Mouse (Mus musculus) liver, embryonic 15.5 days (tissue): ENCODE measurements around the gene Serp2. TPM values are rescaled to one million over a fixed set of nuclear protein-coding genes. Genes with fewer than 3 reads are reported as not detected.

Source experiments
- ATAC-seq: fragments of 200-750 bp; cut with Nextera tagmentation; 2 replicates; pipeline ENCODE4 v1.8.0; 2017; ENCODE audit warnings: moderate number of reproducible peaks, mild to moderate bottlenecking, moderate library complexity; ENCODE audit not compliant: insufficient read depth
- H3K27ac ChIP-seq: fragments of 300-500 bp; sonication (generic); replicated peaks from 2 replicates; pipeline ENCODE4 v1.5.1; 2015; ENCODE audit warnings: mild to moderate bottlenecking, inconsistent platforms
- H3K27me3 ChIP-seq: fragments of 300-500 bp; sonication (generic); 2 replicates; pipeline ENCODE4 v1.6.1; 2015; ENCODE audit warnings: mild to moderate bottlenecking, inconsistent platforms
- H3K36me3 ChIP-seq: fragments of 300-500 bp; sonication (generic); replicated peaks from 2 replicates; pipeline ENCODE4 v1.6.1; 2015; ENCODE audit warnings: moderate library complexity, mild to moderate bottlenecking, inconsistent platforms
- H3K4me1 ChIP-seq: fragments of 300-500 bp; sonication (generic); replicated peaks from 2 replicates; pipeline ENCODE4 v1.6.1; 2015; ENCODE audit warnings: inconsistent platforms
- H3K4me2 ChIP-seq: fragments of 300-500 bp; sonication (generic); 2 replicates; pipeline ENCODE4 v1.6.1; 2015; ENCODE audit warnings: moderate library complexity, mild to moderate bottlenecking, inconsistent platforms
- H3K4me3 ChIP-seq: fragments of 300-500 bp; sonication (generic); replicated peaks from 2 replicates; pipeline ENCODE4 v1.5.1; 2015; ENCODE audit warnings: mild to moderate bottlenecking, inconsistent platforms
- H3K9ac ChIP-seq: fragments of 300-500 bp; sonication (generic); 2 replicates; pipeline ENCODE4 v1.6.1; 2015; ENCODE audit warnings: moderate library complexity, mild to moderate bottlenecking, inconsistent platforms
- H3K9me3 ChIP-seq: fragments of 300-500 bp; sonication (generic); replicated peaks from 2 replicates; pipeline ENCODE4 v1.6.1; 2016; ENCODE audit warnings: inconsistent platforms
- WGBS: fragments of 180-500 bp; shearing (Covaris S2); methylation state at CpG from one replicate; pipeline ENCODE4 v1.1.7; 2015; ENCODE audit warnings: mixed read lengths; ENCODE audit not compliant: insufficient replicate concordance; 5-methylcytosine and 5-hydroxymethylcytosine counted together
- polyA plus RNA-seq: library from polyadenylated mRNA; unstranded; fragments of >200 nt; fragmentation: Nextera tagmentation; extraction: Ambion mirVana; gene quantifications from 2 replicates; pipeline ENCODE4 v1.2.1, GENCODE M21; 2015

Gene Serp2
- polyA plus RNA-seq, 1 experiment from 2014 or later, result 0.83 TPM

DNA sequence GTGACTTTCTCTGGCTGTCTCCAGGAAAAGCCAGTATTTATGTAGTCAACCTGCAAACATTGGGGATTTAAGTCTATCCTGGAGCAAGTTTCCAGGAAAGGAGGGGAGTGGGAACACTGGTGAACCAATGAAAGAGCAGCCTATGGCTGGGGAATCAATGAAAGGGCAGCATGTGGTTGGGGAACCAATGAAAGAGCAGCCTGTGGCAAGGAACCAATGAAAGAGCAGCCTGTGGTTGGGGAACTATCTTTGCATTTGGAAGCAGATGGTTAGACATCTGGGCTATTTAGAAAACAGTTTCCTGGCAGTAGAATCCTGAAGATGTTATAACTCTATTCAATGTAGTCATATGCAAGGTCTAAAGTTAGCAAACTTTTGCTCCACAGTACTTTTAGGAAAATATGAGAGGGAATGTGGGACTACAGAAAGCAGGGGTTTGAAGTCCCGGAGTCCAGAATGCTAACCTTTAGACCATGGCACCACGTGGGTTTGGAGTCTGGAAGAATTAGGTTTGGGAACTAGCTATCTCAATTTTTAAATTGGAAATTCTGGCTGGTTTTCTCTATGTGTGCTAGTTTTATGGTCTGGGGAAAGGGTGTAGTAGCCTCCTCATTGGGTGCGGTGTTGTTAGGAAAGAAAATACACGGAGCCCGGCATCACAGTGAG, 16.6 kb downstream of the Serp2 start:
- Histone ChIP-seq H3K27me3 (no peaks in the 10 kb centered on the region), H3K9ac (no peak overlapping the region), H3K4me1 (peaks cover 46% of the 10 kb centered on the region), H3K36me3 (no peaks in the 10 kb centered on the region), H3K9me3 (no peaks in the 10 kb centered on the region), H3K4me2 (no peak overlapping the region), H3K4me3 (no peak overlapping the region), H3K27ac (no peak overlapping the region)
- ATAC-seq, result no peak
- 82% methylated on average over 5 of the region's 5 CpGs for WGBS

DNA sequence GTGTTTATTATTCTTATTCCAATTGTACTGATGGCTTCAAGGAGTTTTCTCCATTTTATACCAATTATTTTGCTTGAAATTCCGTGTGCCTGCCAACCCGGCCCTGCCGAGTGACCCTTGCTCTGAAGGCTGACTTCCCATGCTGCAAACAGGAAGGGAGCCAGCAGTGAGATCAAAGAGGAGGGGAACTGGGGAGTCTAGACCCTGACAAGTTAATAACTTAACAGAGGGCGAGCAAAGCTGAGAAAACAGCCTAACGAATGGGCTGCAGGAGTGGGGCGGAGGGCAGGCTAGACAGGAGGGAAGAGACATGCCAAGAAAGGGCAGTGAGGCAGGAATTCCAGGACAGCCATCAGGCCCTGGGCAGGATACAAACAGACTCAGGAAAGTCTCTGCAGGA, 19.8 kb downstream of the Serp2 start:
- H3K9ac ChIP-seq, result no peak overlapping the region

DNA sequence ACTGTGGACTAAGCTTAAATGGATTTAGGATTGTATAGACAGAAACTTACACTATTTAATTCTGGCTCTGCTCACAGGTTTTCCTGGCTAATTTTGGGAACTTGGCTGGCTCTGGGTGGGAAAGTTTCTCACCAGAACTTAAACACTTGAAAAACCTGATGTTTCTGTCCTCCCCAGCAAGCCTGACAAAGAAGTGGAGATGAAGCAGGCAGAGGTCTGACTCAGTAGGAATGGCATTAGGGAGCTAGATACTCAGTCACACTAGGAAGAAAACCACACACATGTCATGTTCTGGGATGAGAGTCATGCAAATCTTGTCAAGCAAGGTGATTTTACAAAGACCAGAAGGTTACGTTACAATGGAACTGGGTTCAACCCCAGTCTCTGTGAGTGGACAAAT, 21.6 kb downstream of the Serp2 start:
- Histone ChIP-seq H3K9ac (no peak overlapping the region), H3K4me2 (peak overlapping the region; percentile 78), H3K36me3 (no peaks in the 10 kb centered on the region), H3K27ac (peak overlapping the region; percentile 93; the same call in 1 of the 2 replicates), H3K9me3 (no peaks in the 10 kb centered on the region), H3K4me1 (peaks cover 68% of the 10 kb centered on the region), H3K4me3 (no peak overlapping the region), H3K27me3 (no peaks in the 10 kb centered on the region)
- WGBS, result 88% methylated on average over 1 of the region's 1 CpGs
- no peak for ATAC-seq

More for the DNA sequence above, 19.8 kb downstream of the Serp2 start:
- Histone ChIP-seq H3K36me3 (no peaks in the 10 kb centered on the region), H3K9me3 (no peaks in the 10 kb centered on the region), H3K27me3 (no peaks in the 10 kb centered on the region), H3K4me2 (no peak overlapping the region), H3K4me1 (peaks cover 59% of the 10 kb centered on the region), H3K4me3 (no peak overlapping the region), H3K27ac (0 out of 2 replicates have a peak overlapping the region, but pooled peaks have one; percentile 41)
- WGBS, result 47% methylated on average over 6 of the region's 6 CpGs
- ATAC-seq, result no peak

DNA sequence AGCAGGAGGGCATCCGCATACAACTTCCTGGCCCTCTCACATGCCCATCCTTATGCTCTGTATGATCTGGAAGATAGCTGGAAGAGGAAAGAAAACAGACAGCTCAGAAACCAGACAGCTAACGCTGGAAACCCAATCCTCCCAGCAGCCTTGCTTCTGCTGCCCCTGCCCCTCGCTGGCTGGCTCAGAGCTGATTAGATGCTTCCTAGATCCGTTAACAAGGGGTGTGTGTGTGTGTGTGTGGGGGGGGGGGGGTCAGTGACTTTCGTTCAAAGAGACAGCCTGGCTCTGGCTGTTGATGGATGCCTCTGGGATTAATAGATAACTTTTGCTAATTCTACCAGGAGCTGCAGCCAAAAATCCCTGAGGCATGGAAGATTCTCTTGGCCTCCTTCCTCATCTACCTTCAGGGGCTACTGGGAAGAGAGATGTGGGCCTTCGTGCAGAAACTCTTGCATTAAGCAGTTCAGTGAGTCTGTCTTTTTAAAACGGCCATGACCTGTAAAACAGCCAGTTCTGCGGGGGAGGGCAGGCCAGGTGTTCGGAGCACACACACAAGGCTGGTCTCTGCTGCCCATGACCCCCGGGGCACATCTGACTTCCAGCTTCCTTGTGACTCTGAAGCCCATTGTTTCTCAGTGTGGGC, 23.4 kb downstream of the Serp2 start:
- Histone ChIP-seq H3K9me3 (no peaks in the 10 kb centered on the region), H3K4me2 (peak overlapping the region; percentile 78), H3K4me1 (peaks cover 85% of the 10 kb centered on the region), H3K4me3 (peak overlapping the region; percentile 55), H3K36me3 (no peaks in the 10 kb centered on the region), H3K27ac (peak overlapping the region; percentile 93), H3K9ac (peak overlapping the region; percentile 60), H3K27me3 (no peaks in the 10 kb centered on the region)
- ATAC-seq, result peak; percentile 63
- 6% methylated on average over 10 of the region's 10 CpGs for WGBS

DNA sequence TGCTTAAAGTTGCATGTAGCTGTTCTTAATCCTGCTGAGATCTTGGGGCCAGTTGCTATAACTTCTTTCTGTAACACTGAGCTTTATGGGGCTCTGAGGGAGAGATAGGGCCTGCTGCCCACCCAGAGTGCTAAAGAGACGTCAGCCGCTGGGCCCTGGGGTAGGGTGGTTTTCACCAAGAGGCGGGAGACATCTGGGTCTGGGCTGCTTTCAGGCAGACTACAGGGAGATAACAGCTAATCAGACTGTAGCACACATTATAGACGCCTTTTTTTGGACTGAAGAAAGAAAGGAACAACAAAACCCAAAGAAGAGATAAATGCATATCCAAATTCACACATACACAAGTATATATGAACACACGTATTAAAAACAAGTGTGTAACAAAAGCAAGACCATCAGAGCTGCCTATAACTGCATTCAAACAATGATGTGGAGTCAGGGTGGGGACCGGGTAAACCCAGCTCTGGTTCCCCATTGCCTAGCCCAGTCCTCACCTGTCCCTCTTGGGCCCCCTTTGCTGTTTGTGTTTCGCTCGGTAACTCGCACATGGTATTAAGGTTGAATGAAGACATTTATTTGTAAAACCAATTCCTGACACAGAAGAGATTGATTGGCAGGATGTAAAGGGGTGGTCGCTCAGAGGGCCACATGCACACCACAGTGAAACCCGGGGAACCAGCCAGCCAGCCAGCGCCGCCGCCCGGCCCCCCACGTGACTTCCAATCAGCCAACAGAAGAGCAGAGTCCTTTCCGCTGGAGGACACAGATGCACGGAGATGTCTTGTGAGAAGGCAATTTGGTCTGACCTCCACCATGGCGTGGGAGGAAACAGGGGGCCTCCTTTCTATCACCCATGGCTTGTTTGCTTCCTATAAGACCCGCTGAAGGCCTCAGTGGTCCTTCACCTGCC, 24.2 kb downstream of the Serp2 start:
- Histone ChIP-seq H3K27me3 (no peaks in the 10 kb centered on the region), H3K36me3 (no peaks in the 10 kb centered on the region), H3K9ac (peak overlapping the region; percentile 60), H3K4me3 (peak overlapping the region; percentile 55), H3K27ac (peak overlapping the region; percentile 93), H3K4me2 (peak overlapping the region; percentile 78), H3K9me3 (no peaks in the 10 kb centered on the region), H3K4me1 (peaks cover 91% of the 10 kb centered on the region)
- WGBS, result 13% methylated on average over 20 of the region's 20 CpGs
- peak; percentile 90 for ATAC-seq

DNA sequence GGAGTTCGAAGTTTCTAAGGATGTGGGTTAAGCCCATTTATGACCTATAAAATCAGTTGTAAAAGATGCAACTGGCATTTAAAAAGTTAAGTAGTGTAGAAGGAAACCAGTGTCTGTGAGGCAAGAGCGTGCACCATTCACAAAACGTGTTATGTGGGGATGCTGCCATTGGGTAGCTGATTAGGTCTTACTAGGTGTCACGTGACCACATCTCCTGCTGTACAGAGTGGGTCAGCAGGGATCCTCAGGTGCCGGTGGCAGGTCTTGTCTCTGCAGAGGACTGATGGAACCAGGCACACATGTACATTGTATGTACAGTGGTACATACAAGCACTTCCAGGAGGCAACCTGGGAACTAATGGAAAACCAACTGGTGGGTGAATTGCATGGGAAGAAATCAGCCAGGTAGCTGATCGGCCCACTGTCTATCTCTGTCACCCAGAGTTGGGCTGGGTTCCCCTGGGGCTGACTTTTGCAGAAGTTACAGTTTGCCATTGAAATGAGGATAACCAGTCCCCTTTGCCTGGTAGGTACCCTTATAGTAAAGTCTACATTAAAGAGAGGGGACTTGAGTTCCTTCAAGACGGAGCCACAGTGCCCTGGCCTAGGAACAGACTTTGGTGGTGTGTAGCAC, 25.5 kb downstream of the Serp2 start:
- peak overlapping the region; percentile 44 for H3K9ac ChIP-seq
- H3K9me3 ChIP-seq, result no peaks in the 10 kb centered on the region
- H3K36me3 ChIP-seq, result no peaks in the 10 kb centered on the region
- 0 out of 2 replicates have a peak, but pooled peaks have one; percentile 12 for ATAC-seq
- WGBS, result 60% methylated on average over 7 of the region's 7 CpGs
- peak overlapping the region; percentile 55 for H3K4me3 ChIP-seq
- H3K4me2 ChIP-seq, result peak overlapping the region; percentile 78
- H3K27ac ChIP-seq, result peak overlapping the region; percentile 93
- H3K4me1 ChIP-seq, result peaks cover 86% of the 10 kb centered on the region
- no peaks in the 10 kb centered on the region for H3K27me3 ChIP-seq

DNA sequence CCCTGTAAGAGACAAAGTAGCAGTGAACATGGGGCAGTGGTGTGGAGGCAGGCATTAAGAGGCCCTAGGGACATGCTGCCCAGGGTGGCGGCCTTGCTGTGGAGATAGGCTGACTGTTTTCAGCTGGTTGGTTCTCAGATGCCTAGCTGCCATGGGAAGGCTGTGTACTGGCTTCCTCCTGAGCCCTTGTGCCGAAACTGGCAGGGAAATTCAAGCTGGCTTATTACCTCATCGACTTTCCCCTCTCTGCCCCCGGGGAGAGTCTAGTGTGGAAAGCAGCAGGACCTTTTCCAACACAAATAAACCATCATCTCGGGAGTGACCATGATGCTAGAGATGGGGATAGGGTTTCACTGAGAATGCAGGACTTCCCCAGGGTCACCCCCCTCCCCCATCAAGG, 28.0 kb downstream of the Serp2 start:
- 65% methylated on average over 5 of the region's 5 CpGs for WGBS
- Histone ChIP-seq H3K27ac (peak overlapping the region; percentile 43), H3K4me1 (peaks cover 81% of the 10 kb centered on the region)

DNA sequence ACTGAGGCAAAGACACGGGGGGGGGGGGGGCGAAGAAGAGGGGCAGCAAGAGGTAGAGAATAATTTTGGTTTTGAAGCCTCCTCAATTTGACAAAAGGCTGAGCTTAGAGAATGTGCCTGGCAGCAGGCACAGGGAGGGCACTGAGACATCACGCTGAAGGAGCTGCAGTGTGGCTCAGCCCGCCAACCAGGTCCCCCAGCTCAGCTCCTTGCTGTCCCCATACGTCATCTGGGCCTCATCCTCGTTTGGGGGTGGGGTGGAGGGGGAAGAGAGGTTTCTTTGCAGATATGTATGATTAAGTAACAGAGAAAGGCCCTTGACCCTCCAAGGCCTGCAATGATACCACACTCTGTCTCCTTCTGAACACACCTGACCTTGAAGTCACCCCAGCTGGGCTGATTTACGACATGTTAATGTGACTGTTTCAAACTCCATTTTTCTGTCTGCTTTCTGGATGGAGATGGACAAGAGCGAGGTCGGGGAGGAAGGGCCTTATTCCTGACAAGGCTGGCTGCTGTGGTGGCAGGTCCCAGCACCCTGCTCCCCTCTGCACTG, 28.9 kb downstream of the Serp2 start:
- H3K27me3 ChIP-seq, result no peaks in the 10 kb centered on the region
- 53% methylated on average over 9 of the region's 9 CpGs for WGBS
- ATAC-seq, result no peak
- no peak overlapping the region for H3K9ac ChIP-seq
- no peak overlapping the region for H3K27ac ChIP-seq
- peaks cover 75% of the 10 kb centered on the region for H3K4me1 ChIP-seq
- no peaks in the 10 kb centered on the region for H3K36me3 ChIP-seq
- H3K9me3 ChIP-seq, result no peaks in the 10 kb centered on the region
- no peak overlapping the region for H3K4me3 ChIP-seq
- no peak overlapping the region for H3K4me2 ChIP-seq

More for the DNA sequence above, 28.0 kb downstream of the Serp2 start:
- H3K4me3 ChIP-seq, result no peak overlapping the region
- no peak overlapping the region for H3K4me2 ChIP-seq
- H3K27me3 ChIP-seq, result no peaks in the 10 kb centered on the region
- ATAC-seq, result no peak
- no peaks in the 10 kb centered on the region for H3K9me3 ChIP-seq
- H3K36me3 ChIP-seq, result no peaks in the 10 kb centered on the region
- H3K9ac ChIP-seq, result no peak overlapping the region

DNA sequence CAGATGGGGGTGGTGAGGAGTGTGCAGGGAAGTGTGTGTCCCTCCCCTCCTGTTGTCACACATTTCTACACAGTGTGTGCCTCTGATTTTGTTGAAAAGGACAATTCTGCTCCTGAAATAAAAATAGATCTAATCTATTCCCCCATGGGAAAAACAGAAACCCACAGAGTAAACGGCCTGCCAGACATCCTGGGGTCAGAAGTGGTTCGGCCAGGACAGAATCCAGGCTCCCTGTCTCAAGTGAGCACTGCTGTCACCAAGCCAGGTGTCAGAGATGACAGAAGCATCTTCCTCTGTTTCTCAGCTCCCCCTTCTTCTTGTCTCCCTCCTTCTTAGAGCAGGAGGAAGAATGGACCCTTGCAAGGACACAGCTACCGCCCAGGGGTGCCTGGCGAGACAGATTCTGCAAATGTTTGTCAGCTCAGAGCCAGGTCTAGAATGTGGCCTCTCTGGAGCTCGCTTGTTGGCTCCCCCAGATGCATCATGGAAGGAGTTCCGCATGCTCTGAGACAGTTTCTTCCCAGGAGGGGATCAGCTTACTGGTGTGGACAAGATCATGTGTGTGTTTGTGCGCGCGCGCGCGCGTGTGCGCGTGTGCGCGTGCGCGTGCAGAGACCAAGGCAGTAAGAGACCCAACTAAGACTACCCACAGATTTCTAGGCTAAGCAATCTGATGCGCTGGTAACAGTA, 29.5 kb downstream of the Serp2 start:
- H3K4me1 ChIP-seq, result peaks cover 70% of the 10 kb centered on the region
- ATAC-seq, result no peak
- no peaks in the 10 kb centered on the region for H3K9me3 ChIP-seq
- no peak overlapping the region for H3K4me3 ChIP-seq
- H3K4me2 ChIP-seq, result no peak overlapping the region
- no peak overlapping the region for H3K27ac ChIP-seq
- no peaks in the 10 kb centered on the region for H3K27me3 ChIP-seq
- no peaks in the 10 kb centered on the region for H3K36me3 ChIP-seq
- no peak overlapping the region for H3K9ac ChIP-seq
- 91% methylated on average over 20 of the region's 20 CpGs for WGBS

DNA sequence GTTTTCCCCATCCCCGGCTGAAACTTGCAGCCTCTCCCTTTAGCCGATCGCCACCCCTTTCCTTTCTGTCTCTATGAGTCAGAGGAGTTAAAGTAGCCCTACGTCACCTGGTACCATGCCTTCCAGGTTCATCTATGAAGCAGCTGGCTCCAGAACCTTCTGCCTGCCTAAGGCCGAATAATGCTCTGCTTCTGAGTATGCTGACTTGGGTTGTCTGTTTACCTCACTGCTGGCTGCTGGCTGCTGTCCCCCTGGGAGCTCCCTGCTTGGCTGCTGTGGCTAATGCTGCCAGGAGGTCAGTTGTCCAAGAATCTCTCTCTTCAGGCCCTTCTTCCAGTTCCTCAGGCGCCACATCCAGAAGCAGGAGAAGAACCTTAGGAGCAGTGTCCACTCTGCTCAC, 30.2 kb downstream of the Serp2 start:
- no peaks in the 10 kb centered on the region for H3K9me3 ChIP-seq
- no peak overlapping the region for H3K4me2 ChIP-seq
- no peak overlapping the region for H3K9ac ChIP-seq
- H3K4me1 ChIP-seq, result peaks cover 70% of the 10 kb centered on the region
- no peak for ATAC-seq
- WGBS, result 75% methylated on average over 6 of the region's 6 CpGs
- no peaks in the 10 kb centered on the region for H3K36me3 ChIP-seq
- H3K4me3 ChIP-seq, result no peak overlapping the region
- H3K27ac ChIP-seq, result 0 out of 2 replicates have a peak overlapping the region, but pooled peaks have one; percentile 9
- no peaks in the 10 kb centered on the region for H3K27me3 ChIP-seq
